Mouse (Mus musculus): ENCODE results near the gene Osmr.

DNA sequence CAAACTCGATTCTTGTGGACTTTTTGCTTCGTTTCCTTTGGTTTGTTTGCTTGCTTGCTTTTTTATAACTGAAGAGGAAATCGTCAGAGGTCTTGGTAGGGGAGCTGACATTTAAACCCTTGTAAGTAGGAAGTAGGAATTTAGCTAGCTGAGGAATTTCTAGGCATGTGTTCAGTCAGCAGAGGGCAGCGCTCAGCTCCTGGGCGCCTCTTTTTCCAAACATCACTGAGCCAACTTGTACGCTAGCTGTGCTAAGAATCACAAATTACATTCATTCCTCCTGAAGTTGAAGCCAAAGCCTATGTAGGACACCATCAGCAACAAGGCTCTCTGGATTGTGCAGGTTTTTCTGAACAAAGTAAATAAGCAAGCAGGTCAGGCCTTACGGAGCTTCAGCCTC lies 7.4 kb upstream of the Osmr start:
- TF ChIP-seq GATA1 (IDR thresholded peaks at IDR 0.05; ENCODE audit: borderline replicate concordance, low read length) (no peak), FLI1 (IDR thresholded peaks at IDR 0.05; ENCODE audit: low read length) (no peak)
